Mouse (Mus musculus): ENCODE results near the gene Aicda.

DNA sequence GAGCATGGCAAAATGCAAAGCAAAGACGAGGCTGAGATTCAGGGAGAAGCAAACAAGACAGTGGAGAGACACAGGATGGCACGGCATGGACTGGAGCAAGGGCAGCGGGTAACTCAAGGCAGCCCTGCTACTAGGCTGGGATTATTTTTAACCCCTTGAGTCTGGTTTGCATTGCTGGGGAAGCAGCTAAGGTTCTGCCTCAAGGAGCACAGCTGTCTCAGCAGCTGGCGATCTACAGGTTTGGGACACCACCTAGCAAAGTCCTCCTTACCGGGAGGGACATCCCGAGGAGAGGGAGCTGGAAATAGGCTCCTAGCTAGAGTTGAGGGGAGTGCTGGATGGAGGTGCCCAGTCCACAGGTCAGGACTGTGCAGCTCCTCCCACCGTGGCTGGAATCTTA is 1.7 kb downstream of the Aicda start:
- TF ChIP-seq POLR2AphosphoS2 (IDR thresholded peaks at IDR 0.05; ENCODE audit: low read depth, low read length) (no peak), USF1 (IDR thresholded peaks at IDR 0.05; ENCODE audit: low read depth, low read length) (no peak), ZKSCAN1 (IDR thresholded peaks at IDR 0.05; ENCODE audit: borderline replicate concordance, low read depth, low read length) (no peak), RAD21 (IDR thresholded peaks at IDR 0.05; ENCODE audit: low read depth, low read length) (no peak), CTCF (conservative IDR thresholded peaks at IDR 0.05 in 1 of 2, IDR thresholded peaks at IDR 0.05 in 1 of 2; ENCODE audit: low read depth in 2 of 2, low read length in 2 of 2) (no peak), SIN3A (IDR thresholded peaks at IDR 0.05; ENCODE audit: low read length) (peak; percentile 74), EP300 (IDR thresholded peaks at IDR 0.05; ENCODE audit: low read length) (peak; percentile 77), ELF1 (IDR thresholded peaks at IDR 0.05; ENCODE audit: low read depth, low read length) (no peak; the same call in 1 of the 2 replicates), TBP (conservative IDR thresholded peaks at IDR 0.05; ENCODE audit: low read depth, low read length) (peak; percentile 36; the same call in 1 of the 2 replicates), ZNF384 (IDR thresholded peaks at IDR 0.05; ENCODE audit: low read depth, low read length) (no peak)

Measured in CH12.LX (cell line).